Mouse (Mus musculus) testis, adult 2 months (tissue): ENCODE measurements around the gene Gdf15. TPM values are rescaled to one million over a fixed set of nuclear protein-coding genes. Genes with fewer than 3 reads are reported as not detected.

ENCODE experiments used
- H3K27ac ChIP-seq: fragments of 200-500 bp; 2 replicates; pipeline ENCODE4 v1.5.1; 2012; ENCODE audit warnings: low read depth, low read length; ENCODE audit not compliant: control insufficient read depth, insufficient read depth
- H3K27me3 ChIP-seq: fragments of 200-500 bp; 2 replicates; pipeline ENCODE4 v1.6.1; 2012; ENCODE audit warnings: mild to moderate bottlenecking, low read length, moderate library complexity; ENCODE audit not compliant: control insufficient read depth, insufficient read depth
- H3K36me3 ChIP-seq: fragments of 200-500 bp; 2 replicates; pipeline ENCODE4 v1.6.1; 2012; ENCODE audit warnings: mild to moderate bottlenecking, low read length; ENCODE audit not compliant: control insufficient read depth, insufficient read depth
- H3K4me1 ChIP-seq: fragments of 200-500 bp; 2 replicates; pipeline ENCODE4 v1.6.1; 2012; ENCODE audit warnings: low read length; ENCODE audit not compliant: control insufficient read depth, insufficient read depth
- H3K4me3 ChIP-seq: fragments of 200-500 bp; 2 replicates; pipeline ENCODE4 v1.5.1; 2012; ENCODE audit warnings: low read depth, mild to moderate bottlenecking, low read length, moderate library complexity, mixed read lengths; ENCODE audit not compliant: control insufficient read depth
- CTCF ChIP-seq: fragments of 200-500 bp; IDR thresholded peaks from 2 replicates; pipeline ENCODE4 v1.5.1; 2012; ENCODE audit warnings: low read depth, mild to moderate bottlenecking, inconsistent platforms, low read length, moderate library complexity; ENCODE audit not compliant: control insufficient read depth, insufficient read depth, insufficient replicate concordance
- POLR2A ChIP-seq: fragments of 200-500 bp; IDR thresholded peaks from 2 replicates; pipeline ENCODE4 v1.6.1; 2012; ENCODE audit warnings: low read depth, mild to moderate bottlenecking, inconsistent platforms, low read length, moderate library complexity; ENCODE audit not compliant: control insufficient read depth
- polyA plus RNA-seq: library from polyadenylated mRNA; depleted of rRNA; stranded (reverse); fragments of >200 nt; gene quantifications from 2 replicates; pipeline ENCODE4 v1.2.3, GENCODE M21; 2012

Gene Gdf15
- polyA plus RNA-seq, 1 experiment, result 1.3 TPM

- H3K27me3 ChIP-seq, result no peaks in the 10 kb centered on the region
- TF ChIP-seq POLR2A (no peak), CTCF (no peak)
- no peaks in the 10 kb centered on the region for H3K36me3 ChIP-seq
- no peak overlapping the region for H3K4me3 ChIP-seq
- H3K4me1 ChIP-seq, result peaks cover 8% of the 10 kb centered on the region
- H3K27ac ChIP-seq, result no peak overlapping the region
These were observed 3.3 kb upstream of the Gdf15 start for GRCm38 (mm10) chr8:70635527-70635926.

GRCm38 (mm10) chr8:70634066-70634465 is 1.8 kb upstream of the Gdf15 start:
- H3K27ac ChIP-seq, result no peak overlapping the region
- peaks cover 18% of the 10 kb centered on the region for H3K4me1 ChIP-seq
- no peak for TF ChIP-seq POLR2A
- no peak for TF ChIP-seq CTCF
- no peaks in the 10 kb centered on the region for H3K27me3 ChIP-seq
- no peaks in the 10 kb centered on the region for H3K36me3 ChIP-seq
- H3K4me3 ChIP-seq, result no peak overlapping the region

GRCm38 (mm10) chr8:70631436-70631835 is 820 bp downstream of the Gdf15 start:
- TF ChIP-seq CTCF, result no peak
- no peak for TF ChIP-seq POLR2A
- Histone ChIP-seq H3K27ac (no peak overlapping the region), H3K4me3 (no peak overlapping the region)

GRCm38 (mm10) chr8:70630532-70631381 is 1.5 kb downstream of the Gdf15 start:
- TF ChIP-seq POLR2A (no peak), CTCF (no peak)
- Histone ChIP-seq H3K4me3 (no peak overlapping the region), H3K4me1 (peaks cover 18% of the 10 kb centered on the region), H3K27me3 (no peaks in the 10 kb centered on the region), H3K27ac (no peak overlapping the region), H3K36me3 (no peaks in the 10 kb centered on the region)

More at GRCm38 (mm10) chr8:70631436-70631835, 820 bp downstream of the Gdf15 start:
- Histone ChIP-seq H3K36me3 (no peaks in the 10 kb centered on the region), H3K4me1 (peaks cover 18% of the 10 kb centered on the region), H3K27me3 (no peaks in the 10 kb centered on the region)

- TF ChIP-seq POLR2A, result peak; percentile 52; the same call in 1 of the 2 replicates
- peak; percentile 100 for TF ChIP-seq CTCF
- Histone ChIP-seq H3K27ac (peak overlapping the region; percentile 84), H3K27me3 (no peaks in the 10 kb centered on the region), H3K4me1 (peaks cover 18% of the 10 kb centered on the region), H3K4me3 (peak overlapping the region; percentile 91), H3K36me3 (no peaks in the 10 kb centered on the region)
These were observed 2.4 kb downstream of the Gdf15 start for GRCm38 (mm10) chr8:70629574-70630531.

- H3K36me3 ChIP-seq, result no peaks in the 10 kb centered on the region
- TF ChIP-seq POLR2A (no peak), CTCF (no peak)
- H3K27ac ChIP-seq, result no peak overlapping the region
- H3K27me3 ChIP-seq, result no peaks in the 10 kb centered on the region
- no peak overlapping the region for H3K4me3 ChIP-seq
- peaks cover 15% of the 10 kb centered on the region for H3K4me1 ChIP-seq
These were observed 3.2 kb downstream of the Gdf15 start for GRCm38 (mm10) chr8:70628986-70629490.
